Mouse (Mus musculus): ENCODE results near the gene Diaph2. TPM values are rescaled to one million over a fixed set of nuclear protein-coding genes. Genes with fewer than 3 reads are reported as not detected.

Gene Diaph2
- polyA plus RNA-seq, 1 experiment from 2014 or later: 5.8 TPM

GRCm38 (mm10) chrX:130235167-130235566, 485.6 kb downstream of the Diaph2 start:
- no peak overlapping the region for H3K4me2 ChIP-seq (replicated peaks; ENCODE audit: low read depth)
- WGBS: 62% methylated on average over 1 of the region's 1 CpGs
- DNase-seq (ENCODE audit: low spot score): no peak
- no peak for ATAC-seq (ENCODE audit: low FRiP score, low TSS enrichment)
- H3K9me3 ChIP-seq (ENCODE audit: control insufficient read depth, low read length): no peaks in the 10 kb centered on the region
- no peak overlapping the region for H3K4me3 ChIP-seq (ENCODE audit: low read depth, low read length)
- H3K9ac ChIP-seq (ENCODE audit: low read length): no peak overlapping the region
- H3K27me3 ChIP-seq (ENCODE audit: control insufficient read depth, insufficient read depth, low read length): no peaks in the 10 kb centered on the region
- H3K4me1 ChIP-seq (replicated peaks; ENCODE audit: control insufficient read depth, insufficient read depth): no peaks in the 10 kb centered on the region
- H3K27ac ChIP-seq (replicated peaks): no peak overlapping the region
- TF ChIP-seq EP300 (optimal IDR thresholded peaks at IDR 0.05): no peak
- no peaks in the 10 kb centered on the region for H3K36me3 ChIP-seq (ENCODE audit: control insufficient read depth, insufficient read depth, low read length)

GRCm38 (mm10) chrX:130246652-130247051, 497.1 kb downstream of the Diaph2 start:
- ATAC-seq (ENCODE audit: low FRiP score, low TSS enrichment): no peak
- no peaks in the 10 kb centered on the region for H3K36me3 ChIP-seq (ENCODE audit: control insufficient read depth, insufficient read depth, low read length)

GRCm38 (mm10) chrX:130253664-130254063, 504.1 kb downstream of the Diaph2 start:
- 90% methylated on average over 4 of the region's 4 CpGs for WGBS
- TF ChIP-seq CTCF (IDR thresholded peaks at IDR 0.05; ENCODE audit: low read depth) (no peak), EP300 (optimal IDR thresholded peaks at IDR 0.05) (no peak)
- no peak overlapping the region for H3K9ac ChIP-seq (ENCODE audit: low read length)
- no peaks in the 10 kb centered on the region for H3K4me1 ChIP-seq (replicated peaks; ENCODE audit: control insufficient read depth, insufficient read depth)
- no peak overlapping the region for H3K27ac ChIP-seq (replicated peaks)
- H3K4me2 ChIP-seq (replicated peaks; ENCODE audit: low read depth): no peak overlapping the region
- no peaks in the 10 kb centered on the region for H3K36me3 ChIP-seq (ENCODE audit: control insufficient read depth, insufficient read depth, low read length)
- no peaks in the 10 kb centered on the region for H3K27me3 ChIP-seq (ENCODE audit: control insufficient read depth, insufficient read depth, low read length)
- DNase-seq (ENCODE audit: low spot score) (no peak), ATAC-seq (ENCODE audit: low FRiP score, low TSS enrichment) (no peak)
- H3K4me3 ChIP-seq (ENCODE audit: low read depth, low read length): no peak overlapping the region
- no peaks in the 10 kb centered on the region for H3K9me3 ChIP-seq (ENCODE audit: control insufficient read depth, low read length)

More at GRCm38 (mm10) chrX:130246652-130247051, 497.1 kb downstream of the Diaph2 start:
- no peaks in the 10 kb centered on the region for H3K9me3 ChIP-seq (ENCODE audit: control insufficient read depth, low read length)
- H3K4me3 ChIP-seq (ENCODE audit: low read depth, low read length): no peak overlapping the region
- TF ChIP-seq CTCF (IDR thresholded peaks at IDR 0.05; ENCODE audit: low read depth): no peak
- H3K27ac ChIP-seq (replicated peaks): no peak overlapping the region
- H3K4me2 ChIP-seq (replicated peaks; ENCODE audit: low read depth): no peak overlapping the region
- no peak overlapping the region for H3K9ac ChIP-seq (ENCODE audit: low read length)
- DNase-seq (ENCODE audit: low spot score): no peak
- WGBS: 44% methylated on average over 1 of the region's 1 CpGs
- H3K27me3 ChIP-seq (ENCODE audit: control insufficient read depth, insufficient read depth, low read length): no peaks in the 10 kb centered on the region
- no peaks in the 10 kb centered on the region for H3K4me1 ChIP-seq (replicated peaks; ENCODE audit: control insufficient read depth, insufficient read depth)

GRCm38 (mm10) chrX:130265707-130266106, 516.2 kb downstream of the Diaph2 start:
- Histone ChIP-seq H3K4me1 (replicated peaks; ENCODE audit: control insufficient read depth, insufficient read depth) (no peaks in the 10 kb centered on the region), H3K27me3 (ENCODE audit: control insufficient read depth, insufficient read depth, low read length) (no peaks in the 10 kb centered on the region), H3K9me3 (ENCODE audit: control insufficient read depth, low read length) (no peaks in the 10 kb centered on the region), H3K4me2 (replicated peaks; ENCODE audit: low read depth) (no peak overlapping the region), H3K4me3 (ENCODE audit: low read depth, low read length) (no peak overlapping the region), H3K9ac (ENCODE audit: low read length) (no peak overlapping the region), H3K27ac (replicated peaks) (no peak overlapping the region), H3K36me3 (ENCODE audit: control insufficient read depth, insufficient read depth, low read length) (no peaks in the 10 kb centered on the region)
- DNase-seq (ENCODE audit: low spot score): no peak
- ATAC-seq (ENCODE audit: low FRiP score, low TSS enrichment): no peak
- TF ChIP-seq CTCF (IDR thresholded peaks at IDR 0.05; ENCODE audit: low read depth): no peak
- TF ChIP-seq EP300 (optimal IDR thresholded peaks at IDR 0.05): no peak

GRCm38 (mm10) chrX:130279144-130279543, 529.6 kb downstream of the Diaph2 start:
- H3K27me3 ChIP-seq (ENCODE audit: control insufficient read depth, insufficient read depth, low read length): no peaks in the 10 kb centered on the region
- no peaks in the 10 kb centered on the region for H3K4me1 ChIP-seq (replicated peaks; ENCODE audit: control insufficient read depth, insufficient read depth)
- ATAC-seq (ENCODE audit: low FRiP score, low TSS enrichment) (no peak), DNase-seq (ENCODE audit: low spot score) (no peak)
- no peak overlapping the region for H3K27ac ChIP-seq (replicated peaks)
- no peak overlapping the region for H3K4me3 ChIP-seq (ENCODE audit: low read depth, low read length)
- H3K9ac ChIP-seq (ENCODE audit: low read length): no peak overlapping the region
- H3K4me2 ChIP-seq (replicated peaks; ENCODE audit: low read depth): no peak overlapping the region
- WGBS: 80% methylated on average over 4 of the region's 4 CpGs
- TF ChIP-seq CTCF (IDR thresholded peaks at IDR 0.05; ENCODE audit: low read depth) (no peak), EP300 (optimal IDR thresholded peaks at IDR 0.05) (no peak)
- H3K36me3 ChIP-seq (ENCODE audit: control insufficient read depth, insufficient read depth, low read length): no peaks in the 10 kb centered on the region
- H3K9me3 ChIP-seq (ENCODE audit: control insufficient read depth, low read length): no peaks in the 10 kb centered on the region

GRCm38 (mm10) chrX:130281484-130281883, 531.9 kb downstream of the Diaph2 start:
- no peaks in the 10 kb centered on the region for H3K27me3 ChIP-seq (ENCODE audit: control insufficient read depth, insufficient read depth, low read length)
- ATAC-seq (ENCODE audit: low FRiP score, low TSS enrichment): peak; percentile 94
- WGBS: 68% methylated on average over 2 of the region's 2 CpGs
- H3K4me3 ChIP-seq (ENCODE audit: low read depth, low read length): no peak overlapping the region
- no peaks in the 10 kb centered on the region for H3K9me3 ChIP-seq (ENCODE audit: control insufficient read depth, low read length)
- H3K4me1 ChIP-seq (replicated peaks; ENCODE audit: control insufficient read depth, insufficient read depth): no peaks in the 10 kb centered on the region
- TF ChIP-seq EP300 (optimal IDR thresholded peaks at IDR 0.05): no peak
- no peak for TF ChIP-seq CTCF (IDR thresholded peaks at IDR 0.05; ENCODE audit: low read depth)
- DNase-seq (ENCODE audit: low spot score): no peak
- H3K36me3 ChIP-seq (ENCODE audit: control insufficient read depth, insufficient read depth, low read length): no peaks in the 10 kb centered on the region
- H3K27ac ChIP-seq (replicated peaks): no peak overlapping the region
- H3K4me2 ChIP-seq (replicated peaks; ENCODE audit: low read depth): no peak overlapping the region
- no peak overlapping the region for H3K9ac ChIP-seq (ENCODE audit: low read length)
